Mouse (Mus musculus): ENCODE data around the gene 1700001C02Rik.

Gene 1700001C02Rik

GRCm38 (mm10) chr5:30495288-30495687 lies 29.4 kb downstream of the 1700001C02Rik start:
- no peak for DNase-seq

DNA sequence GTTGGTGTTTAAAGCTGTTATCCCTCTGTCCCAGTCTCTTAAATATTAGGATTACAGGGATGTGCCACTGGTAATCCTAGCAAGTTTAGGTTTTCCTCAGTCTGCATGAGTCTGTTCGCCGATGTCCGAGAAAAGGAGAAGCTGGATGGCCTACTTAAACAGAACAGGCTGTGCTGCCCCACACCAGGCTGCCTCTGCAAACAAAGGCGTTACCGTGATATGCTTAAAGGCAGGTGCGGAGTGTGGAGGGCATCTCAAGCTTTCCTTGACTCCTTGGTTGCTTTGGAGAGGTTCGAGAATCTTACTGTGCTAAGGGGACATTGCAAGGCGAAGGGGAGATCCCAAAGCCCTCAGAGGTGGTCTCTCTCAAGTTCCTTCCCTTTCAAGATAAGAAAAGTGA lies 31.0 kb downstream of the 1700001C02Rik start:
- no peak for DNase-seq

GRCm38 (mm10) chr5:30497299-30497698 lies 31.5 kb downstream of the 1700001C02Rik start:
- peak; percentile 81 for DNase-seq

DNA sequence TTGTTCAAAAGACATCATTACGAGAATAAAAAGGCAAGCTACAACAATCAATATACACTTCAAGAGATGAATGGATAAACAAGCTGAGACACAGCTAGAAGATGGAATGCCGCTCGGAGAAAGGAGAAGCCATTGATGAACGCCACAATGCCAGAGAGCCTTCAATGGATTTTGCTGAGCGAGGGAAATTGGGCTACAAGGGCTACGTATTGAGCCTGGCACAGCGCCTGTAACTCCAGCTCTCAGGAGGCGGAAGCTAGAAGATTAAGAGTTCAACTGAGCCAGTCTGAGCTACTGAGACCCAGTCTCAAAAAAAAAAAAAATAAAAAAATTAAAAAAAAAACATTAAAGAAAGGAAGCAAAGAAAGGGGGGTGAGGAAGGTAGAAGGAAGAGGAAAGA lies 47.3 kb downstream of the 1700001C02Rik start:
- DNase-seq, result no peak

GRCm38 (mm10) chr5:30516376-30516775 lies 50.5 kb downstream of the 1700001C02Rik start:
- peak; percentile 53 for DNase-seq

- DNase-seq, result no peak
Observed at GRCm38 (mm10) chr5:30518108-30518507, 52.3 kb downstream of the 1700001C02Rik start.

- DNase-seq, result no peak
Observed at GRCm38 (mm10) chr5:30518547-30518946, 52.7 kb downstream of the 1700001C02Rik start.

GRCm38 (mm10) chr5:30519494-30519893 lies 53.6 kb downstream of the 1700001C02Rik start:
- DNase-seq, result no peak

DNA sequence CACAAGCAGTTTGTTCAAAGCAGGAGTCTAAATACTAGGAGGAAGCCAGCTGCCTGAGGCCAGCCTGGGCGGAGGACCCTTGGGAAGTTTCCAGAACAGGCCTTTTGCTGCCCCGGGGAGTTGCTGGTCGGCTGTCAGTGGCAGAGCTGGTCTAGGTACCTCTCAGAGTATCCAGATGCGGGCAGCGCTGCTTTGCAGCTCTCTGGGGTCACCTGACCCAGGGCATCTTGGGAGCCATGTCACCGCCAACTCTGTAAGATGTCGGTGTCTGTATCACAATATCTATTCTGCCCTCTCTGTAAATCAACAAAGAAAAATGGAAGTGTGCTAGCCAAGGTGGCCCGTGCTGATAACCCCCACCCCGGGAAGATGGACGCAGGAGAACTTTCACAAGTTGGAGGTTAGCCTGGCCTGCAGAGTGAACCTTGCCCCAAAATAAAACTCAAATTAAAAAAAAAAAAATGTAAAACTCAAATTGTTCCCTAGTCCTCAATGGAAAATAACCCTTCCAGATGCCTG lies 54.4 kb downstream of the 1700001C02Rik start:
- no peak for DNase-seq

DNA sequence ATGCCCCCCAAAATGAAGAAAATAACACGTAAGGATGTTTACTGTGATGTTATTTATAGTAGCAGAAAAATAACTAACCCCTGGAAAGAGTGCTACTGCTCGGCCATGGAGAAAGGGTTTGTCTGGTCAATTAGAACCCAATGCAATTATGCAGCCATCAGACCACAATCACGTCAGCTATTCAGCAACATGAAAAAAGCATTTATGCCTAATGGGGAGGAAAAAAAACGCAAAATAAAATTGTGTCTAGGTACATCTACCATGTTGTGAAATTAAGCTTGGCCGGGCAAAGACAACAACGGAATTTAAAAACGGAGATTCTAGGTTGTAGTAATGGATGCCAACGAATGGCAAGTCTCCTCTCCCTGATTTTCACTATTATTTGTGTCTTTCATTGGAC lies 56.6 kb downstream of the 1700001C02Rik start:
- no peak for DNase-seq

DNA sequence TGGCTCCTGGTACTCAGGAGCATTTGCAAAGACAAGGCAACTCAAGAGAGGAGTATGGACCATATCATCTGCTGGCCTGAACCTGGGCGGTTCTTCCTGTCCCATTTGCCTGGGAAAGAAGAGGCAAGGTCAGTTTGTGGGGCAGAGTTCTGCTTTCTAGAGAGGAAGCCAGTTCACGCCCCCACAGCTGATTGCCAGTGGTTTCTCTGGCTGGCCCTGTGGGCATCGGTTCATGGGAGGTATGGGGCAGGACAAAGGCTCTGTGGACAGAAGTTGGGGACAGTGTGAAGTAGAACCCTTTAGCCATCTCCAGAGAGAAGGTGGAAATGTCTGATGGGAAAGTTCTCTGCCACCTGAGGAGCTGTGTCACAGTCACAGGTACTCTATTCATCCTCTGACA lies 57.3 kb downstream of the 1700001C02Rik start:
- no peak for DNase-seq

DNA sequence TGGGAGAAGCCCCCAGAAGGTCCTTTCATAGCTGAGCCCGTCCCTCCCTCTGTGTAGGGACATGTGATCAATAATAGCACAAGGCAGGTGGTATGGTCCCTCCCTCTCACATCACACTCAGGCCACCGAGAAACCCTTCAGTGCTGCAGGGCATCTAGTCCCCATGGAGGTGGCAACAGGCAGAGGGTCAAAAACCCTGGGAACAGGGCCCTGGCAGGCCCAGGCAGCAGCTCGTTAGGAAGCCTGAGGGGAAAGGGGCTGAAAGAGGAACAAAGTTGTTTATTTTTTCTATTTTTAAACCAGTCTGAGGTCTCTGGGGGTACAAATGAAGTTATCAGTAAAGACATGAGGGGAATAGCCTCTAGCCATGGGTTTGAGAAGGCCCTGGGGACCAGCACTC lies 58.4 kb downstream of the 1700001C02Rik start:
- DNase-seq, result no peak

DNA sequence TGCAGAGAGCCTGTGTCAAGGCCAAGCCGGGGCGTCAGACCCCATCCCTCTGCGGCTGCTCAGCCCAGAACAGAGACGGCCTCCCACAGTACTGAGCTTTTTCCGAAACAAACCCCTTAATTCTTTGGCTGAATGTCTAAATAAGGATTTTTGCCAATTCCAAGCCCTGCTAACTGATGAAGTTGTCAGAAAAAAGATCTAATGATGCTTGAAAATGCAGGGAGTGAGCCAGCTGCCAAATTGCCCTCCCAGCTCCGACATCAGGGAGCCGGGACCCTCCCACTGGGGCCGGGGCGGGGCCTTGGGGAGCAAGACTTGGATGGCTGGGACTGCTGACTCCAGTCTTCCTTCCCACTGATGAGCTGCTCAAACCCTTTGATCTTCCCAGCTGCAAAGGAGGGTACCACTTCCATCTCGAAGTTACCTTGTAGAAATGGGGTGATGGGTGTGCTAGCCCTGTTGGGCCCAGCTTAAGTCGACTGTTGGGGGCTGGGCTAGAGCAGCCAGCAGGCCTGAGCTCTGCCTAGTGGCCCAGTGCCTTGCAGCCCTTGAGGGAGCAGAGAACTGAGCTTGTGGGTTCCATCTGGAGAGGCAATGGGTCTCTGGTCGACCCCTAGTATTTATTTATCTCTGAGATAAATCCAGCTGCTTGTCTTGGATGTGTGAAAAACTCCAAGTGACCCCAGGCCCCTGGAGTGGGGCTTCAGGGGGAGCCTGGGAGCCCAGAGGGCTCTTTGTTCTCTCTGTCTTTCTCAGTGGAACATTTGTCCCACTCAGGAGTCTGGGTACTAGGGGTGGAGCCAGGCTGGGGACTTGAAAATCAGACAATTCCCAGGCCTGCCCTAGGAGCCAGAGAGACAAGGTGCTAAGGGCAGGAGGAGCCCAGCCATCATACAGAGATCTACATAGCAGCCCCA lies 60.3 kb downstream of the 1700001C02Rik start:
- peak; percentile 53 for DNase-seq

DNA sequence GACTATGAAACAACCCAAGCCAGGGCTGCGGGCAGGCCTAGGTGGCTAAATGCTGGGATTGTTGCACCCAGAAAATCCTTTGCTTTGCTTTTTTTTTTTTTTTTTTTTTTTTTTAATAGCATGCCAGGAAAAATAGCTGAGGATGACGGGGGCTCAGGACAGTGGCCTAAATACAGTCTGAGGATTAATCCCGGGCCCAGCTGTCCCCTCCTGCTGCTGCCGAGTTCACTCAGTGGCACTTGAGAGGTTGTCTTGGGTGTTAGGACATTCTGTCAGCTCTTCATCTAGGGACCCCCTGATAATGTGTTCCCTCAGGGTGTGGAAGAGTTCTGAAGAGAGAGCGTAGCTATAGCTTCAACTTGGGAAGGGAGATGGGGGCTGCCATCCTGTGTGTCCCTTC lies 61.3 kb downstream of the 1700001C02Rik start:
- no peak for DNase-seq

- no peak for DNase-seq
Observed at GRCm38 (mm10) chr5:30528906-30529305, 63.1 kb downstream of the 1700001C02Rik start.

Data from embryo, embryonic 11 days (tissue).